Comparison of ENCODE assay signal across 8 mouse cellular contexts in genomic region chr16:23991170-23991569, GRCm38 (mm10). TPM values are rescaled to one million over a fixed set of nuclear protein-coding genes. Genes with fewer than 3 reads are reported as not detected.
A peak's percentile ranks its signal among the peaks of the same experiment; 100 is the strongest.
DNase-seq lines count a peak whose midpoint lies in the region; ATAC-seq lines count a peak whose summit lies in the region.

No protein-coding gene starts in this region.

- DNase-seq in adrenal gland, adult 2 months, result peak; percentile 92
- DNase-seq in embryo, embryonic 11.5 days (ENCODE audit: low read depth, low spot score), result peak; percentile 61
- peak; percentile 67 to 89 for DNase-seq in heart, adult 9 months (ENCODE audit: low spot score in 2 of 2)
- DNase-seq in layer of hippocampus, adult 9-11 months, result peak; percentile 82
- peak; percentile 92 for DNase-seq in lung, postnatal 25 days (ENCODE audit: low spot score)
- peak; percentile 79 for DNase-seq in right cerebral cortex, postnatal 25 days
- peak; percentile 73 to 92 for DNase-seq in urinary bladder, postnatal 4 days (ENCODE audit: low spot score in 2 of 2)

- ATAC-seq in CD4-positive, CD25-positive, alpha-beta regulatory T cell, adult 4 months, result peak; percentile 30

RNA-seq across cellular contexts. Expression of gene Bcl6, which starts 2.5 kb away (rescaled TPM):
- 10 to 100 TPM in 1 of 2 experiments, 1 to 10 TPM in 1; 6.2 to 23.8 TPM for polyA plus RNA-seq in CD4-positive, CD25-positive, alpha-beta regulatory T cell, adult 4 months (2017; shearing (Covaris generic))
- 10 to 100 TPM; 75.1 to 88.5 TPM for total RNA-seq in adrenal gland, adult 2 months (2021)
- 36.0 and 36.8 TPM in 2 replicates for polyA plus RNA-seq in adrenal gland, adult 2 months (2012; rRNA removed)

RNA-seq across cellular contexts. Expression of gene Gm37419, which starts 2.9 kb away (rescaled TPM):
- not detected for polyA plus RNA-seq in CD4-positive, CD25-positive, alpha-beta regulatory T cell, adult 4 months (2017; shearing (Covaris generic))
- not detected for total RNA-seq in adrenal gland, adult 2 months (2021)
- polyA plus RNA-seq in adrenal gland, adult 2 months (2012; rRNA removed), result not detected in 2 replicates

RNA-seq across cellular contexts. Expression of gene Rtp2, which starts 59.0 kb away (rescaled TPM):
- polyA plus RNA-seq in CD4-positive, CD25-positive, alpha-beta regulatory T cell, adult 4 months (2017; shearing (Covaris generic)), result under 1 TPM; 0.13 to 0.33 TPM
- not detected for total RNA-seq in adrenal gland, adult 2 months (2021)
- not detected in 2 replicates for polyA plus RNA-seq in adrenal gland, adult 2 months (2012; rRNA removed)

Comparison
In these comparisons a context has a peak if more than half of its experiments do, and no peak if none do; other contexts are left out.
1. Peak in every context shown above with its lines: DNase-seq and ATAC-seq.